Mouse (Mus musculus): Measurements from ENCODE around the gene Zfp354b.
A peak's percentile ranks its signal among the peaks of the same experiment; 100 is the strongest.

The Zfp354b gene

DNA sequence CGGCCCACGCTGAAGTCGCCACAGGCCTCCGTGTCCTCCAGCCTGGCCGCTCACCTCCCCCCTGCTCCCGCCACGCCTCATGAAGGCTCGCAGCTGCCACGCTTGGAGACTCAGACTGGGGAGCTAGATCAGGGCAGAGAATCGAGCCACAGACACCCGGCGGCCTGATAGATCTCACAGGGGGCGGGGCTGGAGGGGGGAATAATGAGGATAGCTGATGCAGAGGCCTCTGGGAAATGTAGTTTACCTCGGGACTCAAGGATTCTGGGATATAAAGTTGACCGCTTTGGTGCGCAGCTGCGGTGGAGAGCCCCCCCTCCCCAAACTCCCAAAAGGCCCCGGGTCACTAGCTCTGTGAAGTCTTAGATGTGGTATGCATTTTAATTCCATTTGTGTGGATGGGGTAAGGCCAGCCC is at the start of gene Zfp354b:
Zfp354b (minus strand) TSS at position 183 of the 416 bp plus-strand sequence.
- peak; percentile 91 for DNase-seq

DNA sequence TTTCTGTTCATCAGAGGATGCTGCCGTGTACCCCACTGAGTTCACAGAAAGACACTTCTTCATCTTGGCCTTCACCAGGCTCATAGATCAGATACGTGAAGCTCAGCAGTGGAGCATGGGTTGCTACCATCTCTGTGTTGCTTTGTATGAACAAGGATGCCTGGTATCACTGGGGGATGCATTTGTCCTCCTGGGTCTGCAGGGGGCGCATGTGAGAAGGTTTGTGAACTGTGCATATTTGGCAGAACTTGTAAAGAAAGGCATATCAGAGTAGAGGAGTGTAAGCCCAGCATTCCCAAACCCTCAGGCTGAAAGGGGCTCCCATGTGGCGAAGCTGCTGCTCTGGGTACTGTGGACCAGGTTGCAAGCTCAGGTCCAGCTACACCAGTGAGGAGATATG is 45.8 kb upstream of the Zfp354b start:
- no peak for DNase-seq

DNA sequence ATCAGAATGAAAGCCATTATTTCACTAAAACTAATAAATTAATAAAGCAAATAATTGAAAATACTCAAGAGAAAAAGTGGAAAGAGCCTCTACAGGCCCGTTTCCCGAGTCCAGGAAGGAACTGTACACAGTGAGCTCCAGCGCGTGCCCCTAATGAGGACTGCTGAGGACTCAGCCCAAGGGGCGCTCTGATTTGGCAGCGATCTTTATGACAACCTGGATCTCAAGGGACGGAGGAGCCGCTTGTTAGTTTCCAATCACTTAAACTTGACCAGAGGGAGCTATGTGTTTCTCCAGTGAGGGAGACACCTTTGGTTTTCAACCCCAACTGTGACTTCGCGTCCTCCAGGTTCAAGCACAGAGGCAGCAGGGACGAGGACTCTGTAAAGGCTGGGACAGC is 34.8 kb upstream of the Zfp354b start, which contains the start of gene Olfr1378:
Olfr1378 (plus strand) TSS at position 301 of the 400 bp plus-strand sequence.
- no peak for DNase-seq

DNA sequence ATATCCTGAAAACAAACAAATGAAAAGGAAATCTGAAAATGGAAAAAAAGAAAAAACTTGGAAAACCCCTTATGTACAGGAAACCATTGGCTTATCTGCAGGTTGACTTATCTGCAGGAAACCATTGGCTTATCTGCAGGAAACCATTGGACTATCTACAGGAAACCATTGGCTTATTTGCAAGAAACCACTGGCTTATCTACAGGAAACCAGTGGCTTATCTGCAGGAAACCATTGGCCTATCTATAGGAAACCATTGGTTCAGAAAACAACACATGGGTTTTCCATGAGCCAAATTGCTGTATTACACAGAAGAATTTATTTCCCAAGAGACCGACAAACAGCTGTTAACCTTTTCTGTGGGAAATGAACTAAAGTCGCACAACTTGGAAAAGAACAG is 33.5 kb upstream of the Zfp354b start:
- DNase-seq, result no peak

DNA sequence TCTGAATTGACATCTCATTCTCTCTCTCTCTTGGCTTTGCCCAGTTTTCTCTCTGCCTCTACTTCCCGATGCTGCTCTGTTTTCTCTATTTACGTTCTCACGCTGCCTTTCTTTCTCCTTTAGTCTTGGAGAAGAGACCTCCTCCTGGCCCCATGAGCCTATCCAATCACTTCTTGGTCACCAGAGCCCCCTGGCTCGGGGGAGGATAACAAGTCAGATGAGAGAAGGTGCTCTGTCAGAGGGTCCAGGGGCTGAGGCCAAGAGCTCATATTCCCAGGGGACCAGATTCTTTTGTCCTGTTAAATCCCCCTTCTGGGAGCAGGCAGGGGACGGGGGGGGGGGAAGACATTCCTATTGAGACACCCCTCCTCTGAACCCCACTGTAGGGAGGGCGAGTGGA is 22.2 kb upstream of the Zfp354b start, which contains the start of gene Prop1:
Prop1 (minus strand) TSS at position 101 of the 400 bp plus-strand sequence.
- DNase-seq, result no peak

DNA sequence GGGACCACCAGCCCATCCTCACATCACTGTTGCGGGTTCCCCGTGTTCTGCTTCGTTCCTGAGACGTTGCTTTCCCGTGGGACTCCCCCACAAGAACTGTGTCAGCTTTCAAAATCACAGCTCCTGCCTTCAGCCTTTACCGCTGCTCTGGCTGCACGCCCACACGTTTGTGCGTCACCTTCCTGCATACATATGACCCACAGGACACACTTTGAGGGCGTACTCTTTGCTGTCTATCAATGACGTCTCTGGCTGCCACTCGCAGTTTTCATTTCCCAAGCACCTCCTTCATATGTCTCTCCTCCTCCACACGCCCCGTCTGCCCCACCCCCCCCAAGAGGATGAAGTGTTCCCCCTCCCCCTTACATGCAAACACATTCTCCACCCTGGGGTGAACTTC is 20.9 kb upstream of the Zfp354b start:
- peak; percentile 72 for DNase-seq

DNA sequence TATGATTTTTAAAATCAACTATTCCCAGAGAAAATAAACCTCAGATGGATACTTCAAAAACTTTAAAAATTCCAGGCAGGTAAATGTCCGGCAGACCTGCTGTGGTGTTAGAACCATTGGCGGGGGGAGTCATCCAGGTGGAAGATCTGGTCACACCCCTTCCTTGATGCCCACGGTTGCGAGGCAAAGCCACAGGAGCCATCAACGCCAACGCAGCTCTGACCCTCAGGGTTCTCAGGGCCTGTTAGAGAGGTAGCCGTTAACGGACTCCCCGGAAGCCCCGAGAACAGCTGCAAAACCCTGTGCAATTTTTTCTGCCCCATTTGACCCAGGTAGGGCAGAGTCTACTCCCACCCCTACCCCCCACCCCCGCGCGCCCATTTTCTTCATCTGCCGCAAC is 12.1 kb upstream of the Zfp354b start, which contains the start of gene 4933414I15Rik:
4933414I15Rik (minus strand) TSS at position 260 of the 400 bp plus-strand sequence.
- no peak for DNase-seq

DNA sequence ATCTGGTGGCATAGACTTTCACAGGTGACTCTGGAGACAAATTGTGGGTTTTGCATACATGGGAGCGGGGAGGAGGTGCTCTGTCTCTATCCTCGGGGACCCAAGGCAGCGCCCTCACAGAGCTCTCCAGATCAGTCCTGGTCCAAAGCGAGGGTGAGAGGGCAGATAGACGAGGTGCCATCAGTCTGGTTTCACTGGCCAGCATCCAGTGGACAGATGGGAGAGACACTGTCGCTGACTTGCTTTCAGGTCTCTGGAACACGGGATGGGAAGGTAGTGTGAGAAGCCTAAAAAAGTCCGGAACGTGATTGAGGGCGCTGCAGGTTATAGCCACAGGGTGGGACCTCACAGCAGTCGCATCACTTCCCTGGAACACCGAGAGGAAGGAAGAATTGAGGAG is 11.0 kb upstream of the Zfp354b start:
- no peak for DNase-seq

DNA sequence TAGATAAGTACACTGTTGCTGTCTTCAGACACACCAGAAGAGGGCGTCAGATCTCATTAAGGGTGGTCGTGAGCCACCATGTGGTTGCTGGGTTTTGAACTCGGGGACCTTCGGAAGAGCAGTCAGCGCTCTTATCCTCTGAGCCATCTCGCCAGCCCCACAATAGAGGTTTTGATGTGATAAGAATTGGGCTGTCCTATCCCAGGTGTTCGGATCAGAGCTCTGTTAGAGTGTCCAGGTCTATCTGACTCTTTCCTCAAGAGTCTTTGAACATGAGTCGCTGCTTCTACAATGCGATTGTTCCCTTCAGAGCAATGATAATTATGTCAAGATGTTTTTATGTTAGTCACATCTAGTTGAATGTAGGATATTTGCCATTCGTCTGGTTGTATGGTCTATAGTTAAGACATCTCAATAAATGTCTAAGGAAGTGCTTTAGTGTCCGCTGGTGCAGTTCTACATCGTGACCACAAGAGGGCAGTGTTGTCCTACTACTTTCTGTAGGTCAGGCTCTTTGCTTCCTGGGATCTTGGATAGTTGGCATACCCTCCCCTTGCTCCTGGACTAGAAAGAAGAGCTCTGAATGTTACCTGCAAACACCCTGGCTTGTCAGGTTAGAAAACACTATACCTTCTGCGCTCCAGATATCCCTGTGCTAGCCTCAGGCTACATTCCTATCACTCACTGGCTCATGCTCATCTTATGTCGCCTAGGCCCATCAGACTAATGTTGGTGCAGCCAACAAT is 8.4 kb upstream of the Zfp354b start:
- DNase-seq, result peak; percentile 32

DNA sequence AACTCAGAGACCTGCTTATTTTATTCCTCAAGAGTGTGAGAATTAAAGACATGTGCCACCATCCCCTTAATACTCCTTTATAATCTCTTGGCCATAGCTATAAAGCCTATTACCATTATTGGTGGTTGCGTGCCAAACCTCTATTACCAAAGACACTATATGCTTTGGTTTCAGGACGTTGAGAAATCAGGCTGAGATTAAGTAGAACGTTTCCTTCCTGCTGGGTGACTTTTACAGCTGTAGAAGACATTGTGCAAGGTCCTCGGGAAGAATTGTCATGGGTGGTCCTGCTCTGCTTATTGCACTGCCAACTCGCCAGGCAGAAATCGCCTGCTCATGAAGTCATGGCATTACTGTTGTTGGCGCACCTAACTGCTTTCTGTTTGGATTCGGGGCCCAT is 7.0 kb upstream of the Zfp354b start:
- DNase-seq, result no peak

DNA sequence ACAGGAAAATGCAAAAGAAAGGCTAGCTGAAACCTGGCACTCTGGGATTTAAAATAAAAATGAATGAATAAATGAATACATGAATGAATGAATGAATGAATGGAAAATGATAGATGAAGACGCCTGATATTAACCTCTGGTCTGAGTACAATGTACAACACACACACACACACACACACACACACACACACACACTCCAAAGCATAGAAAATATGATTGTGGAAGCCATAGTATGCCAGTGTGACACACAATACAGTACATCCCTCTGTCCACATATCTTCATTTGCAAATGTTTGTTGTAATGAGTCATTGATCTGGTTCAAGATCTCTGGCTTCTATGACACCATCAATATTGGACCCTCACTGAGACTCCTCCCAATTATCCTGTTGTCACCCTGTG is 607 bp upstream of the Zfp354b start:
- no peak for DNase-seq

DNA sequence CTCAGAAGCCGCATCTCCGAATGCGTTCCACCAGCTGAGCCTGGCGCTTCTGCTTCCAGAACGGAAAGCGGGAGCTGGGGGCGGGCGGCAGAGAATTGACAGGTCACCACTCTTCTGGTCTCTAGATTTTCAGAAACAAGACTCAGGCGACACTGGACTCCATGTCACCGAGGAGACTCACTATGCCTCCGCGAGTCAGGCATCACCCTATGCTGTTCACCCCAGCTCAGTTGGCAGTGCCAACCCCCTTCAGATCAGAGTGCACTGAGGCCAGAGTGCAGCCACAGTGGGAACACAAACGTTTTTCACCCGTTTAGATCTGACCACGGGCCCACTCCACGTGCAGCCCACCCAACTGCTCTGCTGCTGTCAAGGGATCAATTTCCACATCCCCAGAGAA is 412 bp downstream of the Zfp354b start:
- peak; percentile 21 for DNase-seq

DNA sequence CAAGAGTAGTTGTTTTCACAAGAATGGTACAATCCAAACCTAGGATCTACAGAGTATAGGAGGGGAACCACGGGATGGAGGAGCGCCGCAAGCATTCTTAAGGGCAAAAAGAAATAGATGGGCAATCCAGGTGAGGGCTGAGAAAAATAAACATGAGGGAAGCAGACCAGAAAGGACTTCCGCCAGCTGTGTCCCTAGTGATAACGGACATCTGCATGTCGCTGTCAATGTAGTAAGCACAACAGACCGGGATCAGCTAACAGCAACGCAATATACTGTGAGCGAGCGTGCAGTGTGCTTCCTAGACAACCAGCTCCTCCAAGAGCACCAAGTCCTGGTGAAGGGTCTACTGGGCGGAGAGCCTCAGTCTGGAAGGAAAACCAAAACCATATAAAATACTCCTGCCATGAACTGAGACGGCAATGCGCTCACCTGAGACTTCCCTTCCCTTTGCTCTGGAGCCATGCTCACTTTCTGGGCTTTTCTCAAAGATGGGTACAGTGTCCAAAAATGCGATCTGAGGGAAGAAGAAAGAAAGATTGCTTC is 891 bp downstream of the Zfp354b start:
- no peak for DNase-seq

DNA sequence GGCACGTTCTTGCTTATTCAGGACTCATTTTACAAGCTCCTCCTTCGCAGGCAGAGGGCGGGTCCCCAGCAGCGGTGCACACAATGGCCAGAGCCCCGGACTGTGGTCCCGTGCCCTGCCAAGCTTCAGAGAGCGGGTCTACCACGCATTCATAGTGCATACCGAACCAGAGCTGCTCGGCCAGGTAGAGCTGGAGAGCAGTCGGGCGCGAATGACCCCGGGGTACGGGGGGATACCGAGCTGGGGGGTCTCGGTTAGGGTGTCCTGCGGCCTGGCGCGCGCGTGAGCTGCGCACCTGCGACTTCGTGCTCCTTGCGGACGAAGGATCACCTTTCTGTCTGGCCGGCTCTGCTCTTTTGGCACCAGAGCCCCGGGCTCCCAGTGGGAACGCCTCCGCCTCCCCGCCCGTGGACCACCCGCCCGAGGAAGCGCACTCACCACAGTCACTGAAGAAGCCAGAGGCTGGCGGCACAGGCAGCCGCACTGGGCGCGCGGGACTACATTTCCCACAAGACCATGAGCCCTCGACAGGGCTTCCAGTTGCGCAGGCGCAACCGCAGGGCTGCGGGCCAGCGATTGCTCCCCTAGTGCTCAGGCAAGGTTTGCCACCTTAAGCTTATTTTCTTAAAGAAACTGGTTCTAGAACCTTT is 15.6 kb downstream of the Zfp354b start, which contains the start of gene Zfp2:
Zfp2 (minus strand) TSS at position 495 of the 650 bp plus-strand sequence.
- DNase-seq, result peak; percentile 95

DNA sequence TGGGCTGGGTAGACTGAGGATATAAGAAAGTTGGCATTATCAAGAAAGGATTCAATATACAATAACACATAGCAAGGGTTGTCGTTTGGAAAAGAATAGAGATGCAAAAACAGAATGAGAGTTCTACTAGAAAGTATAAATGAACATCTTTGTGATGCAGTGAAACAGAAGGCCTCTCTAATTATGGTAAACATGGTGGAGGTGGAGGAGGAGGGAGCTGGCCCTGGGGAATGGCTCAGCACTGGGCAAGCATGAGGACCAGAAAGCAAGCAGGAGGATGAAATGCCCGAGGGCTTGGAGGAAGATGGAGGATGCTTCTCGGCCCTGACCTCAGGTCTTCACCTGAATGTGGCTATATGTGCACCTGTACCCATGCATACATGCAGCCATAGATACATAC is 17.0 kb downstream of the Zfp354b start:
- peak; percentile 11 for DNase-seq

DNA sequence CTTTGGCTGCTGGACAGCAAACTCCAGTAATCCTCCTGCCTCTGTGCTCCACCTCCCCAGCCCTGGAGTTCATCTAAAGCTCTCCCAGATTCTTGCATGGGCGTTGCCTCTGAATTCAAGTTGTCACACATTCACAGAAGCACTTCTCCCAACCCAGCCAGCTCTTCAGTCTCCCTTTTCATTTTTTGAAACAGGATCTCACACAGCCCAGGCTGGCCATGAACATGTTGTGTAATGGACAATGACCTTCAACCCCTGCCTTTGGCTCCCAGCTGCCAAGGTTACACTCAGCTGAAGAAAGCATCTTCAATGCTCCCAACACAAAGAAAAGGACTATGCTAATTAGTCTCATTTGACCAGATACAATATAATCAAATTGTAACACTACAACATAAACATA is 18.1 kb downstream of the Zfp354b start:
- DNase-seq, result no peak

DNA sequence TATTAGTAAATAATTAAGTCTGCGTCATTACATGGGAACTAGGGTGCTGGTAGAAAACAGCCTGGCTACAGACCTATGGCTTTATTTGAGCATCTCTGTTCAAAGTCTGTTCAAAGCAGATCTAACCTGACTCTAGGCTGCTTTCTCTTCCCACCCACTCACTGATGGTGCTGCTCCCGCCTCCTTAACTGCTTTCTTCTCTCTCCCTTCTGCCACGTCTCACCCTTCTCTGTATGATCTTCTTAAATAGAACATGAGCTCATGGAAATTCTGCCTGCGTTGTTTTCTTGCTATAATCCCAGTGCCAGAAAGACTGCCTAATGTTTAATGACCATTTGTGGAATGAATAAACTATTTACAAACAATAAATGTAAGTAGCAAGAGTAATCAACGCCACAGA is 23.3 kb downstream of the Zfp354b start:
- peak; percentile 43 for DNase-seq

DNA sequence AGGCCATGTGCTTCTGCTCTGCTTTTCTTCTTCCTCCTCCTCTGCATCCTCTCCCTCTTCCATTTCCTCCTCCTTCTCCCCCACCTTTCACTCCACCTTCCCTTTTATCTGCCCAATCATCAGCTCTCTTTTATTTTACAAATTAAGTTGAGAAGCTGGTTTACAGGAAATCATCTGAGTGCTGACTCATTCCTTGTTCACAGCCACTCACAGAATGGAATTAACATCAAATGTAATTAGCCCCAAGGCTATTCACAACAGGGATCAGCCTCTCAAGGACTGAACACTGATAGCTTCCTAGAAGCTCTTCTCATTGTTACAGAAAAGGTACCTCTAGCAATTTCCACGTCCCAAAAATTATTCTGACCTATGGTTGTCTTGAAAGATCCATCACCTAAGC is 34.1 kb downstream of the Zfp354b start:
- no peak for DNase-seq

DNA sequence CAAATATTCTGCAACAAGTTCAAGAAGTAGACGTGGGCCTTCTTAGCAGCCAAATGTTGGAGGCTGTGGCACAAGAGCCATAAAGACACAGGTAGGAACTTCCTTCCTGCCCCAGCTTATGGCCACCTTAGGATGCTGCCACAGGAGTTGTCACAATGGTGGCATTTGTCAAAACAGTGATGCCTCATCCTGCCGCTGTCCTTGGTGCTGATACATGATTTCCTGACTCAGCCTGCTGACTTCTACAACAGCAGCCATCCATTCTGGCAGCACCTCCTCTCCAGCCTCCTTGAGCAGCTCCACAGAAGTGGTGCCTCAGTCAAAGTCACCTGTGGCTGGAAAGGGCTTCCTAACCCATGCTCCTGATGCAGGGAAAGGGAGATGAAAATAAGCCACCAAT is 39.0 kb downstream of the Zfp354b start:
- DNase-seq, result no peak

DNA sequence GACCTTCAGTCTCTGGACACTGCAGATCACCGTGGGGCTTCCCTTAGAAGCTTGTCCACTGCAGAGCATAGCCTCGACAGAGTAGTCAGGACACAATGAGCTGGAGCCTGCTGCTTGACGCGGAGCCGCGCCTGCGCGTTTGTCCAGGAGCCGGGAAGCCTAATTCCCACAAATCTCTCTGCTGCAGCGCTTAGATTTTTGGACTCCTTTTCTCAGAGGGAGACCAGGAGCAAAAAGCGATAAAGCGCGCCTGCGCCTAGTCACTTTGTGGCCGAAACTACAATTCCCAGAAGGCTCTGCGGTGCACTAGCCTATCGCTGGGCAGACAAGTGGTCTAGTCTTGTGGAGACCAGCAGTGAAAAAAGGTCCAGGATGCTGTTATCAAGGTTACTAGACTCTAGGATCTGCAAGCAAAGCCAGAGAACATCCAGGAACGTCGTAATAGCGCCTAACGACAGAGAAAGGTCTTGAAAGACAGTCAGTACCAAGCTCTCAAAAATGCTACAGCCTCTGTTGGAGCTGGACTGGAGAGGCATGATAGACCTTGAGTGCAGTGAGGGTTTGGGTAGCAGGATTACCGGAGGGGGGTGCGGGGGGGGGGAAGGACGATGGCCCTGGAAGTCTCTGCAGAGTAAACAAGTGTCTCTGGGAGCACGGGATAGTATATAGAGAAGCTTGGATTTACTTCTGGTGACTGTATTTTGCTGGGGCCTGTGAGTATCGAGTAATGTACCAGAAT is 43.9 kb downstream of the Zfp354b start, which contains the start of gene Zfp454:
Zfp454 (minus strand) TSS at position 262 of the 739 bp plus-strand sequence.
- DNase-seq, result peak; percentile 98

DNA sequence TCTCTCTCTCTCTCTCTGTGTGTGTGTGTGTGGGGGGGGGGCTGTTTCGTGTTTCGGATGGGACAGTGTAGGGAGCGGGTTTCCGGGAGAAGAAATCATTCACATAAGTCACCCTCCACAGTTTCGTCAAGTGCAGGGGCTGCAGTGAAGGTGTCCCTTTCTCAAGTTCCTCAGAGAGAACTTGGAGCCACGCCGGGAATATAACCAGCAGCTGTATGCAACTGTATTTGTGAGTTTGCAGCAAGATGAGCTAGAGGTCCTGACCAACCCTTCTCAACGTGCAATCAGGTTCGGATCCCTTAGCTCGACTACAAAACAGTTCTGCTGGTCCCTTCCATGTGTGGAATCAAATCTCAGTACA is 44.5 kb downstream of the Zfp354b start:
- no peak for DNase-seq

DNA sequence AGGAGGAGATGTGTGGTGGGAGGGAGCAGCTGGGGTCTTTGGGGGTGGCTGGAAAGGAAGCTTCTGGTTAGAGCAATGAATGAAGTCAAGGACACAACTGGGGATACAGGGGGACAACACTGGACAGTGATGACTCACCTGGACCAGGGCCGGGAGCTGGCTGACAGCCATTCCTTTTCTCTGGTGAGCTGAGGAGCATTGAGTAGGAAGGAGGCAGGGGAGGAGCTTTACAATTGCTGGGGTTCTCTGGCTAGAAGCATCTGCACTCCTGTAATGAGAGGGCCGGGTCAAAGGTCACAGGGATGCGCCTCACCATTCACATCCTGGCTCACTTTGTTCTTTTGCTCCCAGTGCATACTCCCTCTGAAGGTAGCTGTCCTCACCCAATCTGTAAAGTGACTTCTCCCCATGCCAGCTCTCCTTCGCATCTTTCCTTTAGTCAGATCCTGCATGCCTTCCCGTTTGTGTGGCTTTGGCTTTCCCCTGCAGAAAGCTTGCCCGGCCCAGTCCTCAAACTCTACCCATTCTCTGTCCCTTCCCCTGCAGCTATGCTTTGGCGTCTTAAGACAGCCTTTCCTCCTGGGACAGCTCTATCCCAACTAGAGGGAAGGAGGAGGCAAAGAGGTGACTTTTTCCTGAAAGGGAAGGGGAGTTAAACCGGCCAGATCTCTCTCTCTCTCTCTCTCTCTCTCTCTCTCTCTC is 45.1 kb downstream of the Zfp354b start:
- no peak for DNase-seq

DNA sequence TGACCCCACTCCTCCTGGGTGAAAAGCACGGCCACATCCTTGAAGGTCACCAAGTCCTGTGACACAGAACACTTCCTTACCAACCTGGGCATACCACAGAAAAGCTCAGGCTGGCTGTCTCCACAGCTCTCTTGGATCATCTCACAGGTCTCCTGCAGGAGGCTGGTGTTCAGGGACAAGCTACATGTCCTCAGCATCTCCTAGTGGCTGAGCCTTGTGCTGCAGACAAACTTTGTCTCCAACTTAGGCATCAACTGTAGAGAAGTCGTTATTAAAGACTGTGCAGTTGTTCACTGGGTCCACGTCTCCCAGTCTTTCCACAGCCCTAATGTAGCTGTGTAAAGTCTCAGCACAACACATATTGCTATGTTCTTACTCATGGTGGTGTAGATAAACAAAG is 47.7 kb downstream of the Zfp354b start:
- no peak for DNase-seq
